Mouse (Mus musculus) layer of hippocampus, postnatal 25 days (tissue): ENCODE data around the gene Zfpm1. TPM values are rescaled to one million over a fixed set of nuclear protein-coding genes. Genes with fewer than 3 reads are reported as not detected.
"Not testable (repeated sequence)": the region's sequence is repeated elsewhere in the genome, so short reads cannot be mapped to it uniquely, and the experiment has no call there.

Experiments used
- DNase-seq, 2 experiments: peaks; one replicate each; pipeline ENCODE4 v3.0.0; 2022; ENCODE audit warnings: mixed read lengths in 2 of 2, low spot score in 1 of 2; ENCODE audit errors: extremely low spot score in 1 of 2
- total RNA-seq, 2 experiments: library from RNA; stranded (reverse); gene quantifications; 2 replicates each; pipeline ENCODE4 v1.2.3; 2021

Zfpm1 gene
- total RNA-seq, 2 experiments from 2014 or later, result 37.8 to 43.4 TPM

GRCm38 (mm10) chr8:122321455-122321921 lies 39.5 kb downstream of the Zfpm1 start:
- DNase-seq, result no peak

- no peak for DNase-seq
Measured at GRCm38 (mm10) chr8:122322126-122322525, 40.2 kb downstream of the Zfpm1 start.

GRCm38 (mm10) chr8:122322792-122323191 lies 40.9 kb downstream of the Zfpm1 start:
- no peak for DNase-seq

GRCm38 (mm10) chr8:122323951-122324402 lies 42.0 kb downstream of the Zfpm1 start:
- DNase-seq, result not testable (repeated sequence)

- no peak for DNase-seq
Measured at GRCm38 (mm10) chr8:122325196-122325595, 43.3 kb downstream of the Zfpm1 start.

GRCm38 (mm10) chr8:122326114-122326542 lies 44.2 kb downstream of the Zfpm1 start:
- DNase-seq, result no peak

GRCm38 (mm10) chr8:122329072-122329471 lies 47.1 kb downstream of the Zfpm1 start:
- DNase-seq, result no peak

- DNase-seq, result no peak
Measured at GRCm38 (mm10) chr8:122329553-122330239, 47.8 kb downstream of the Zfpm1 start.

GRCm38 (mm10) chr8:122330446-122331133 lies 48.6 kb downstream of the Zfpm1 start:
- no peak for DNase-seq

- DNase-seq, result no peak
Measured at GRCm38 (mm10) chr8:122331134-122331523, 49.2 kb downstream of the Zfpm1 start.

- peak; percentile 85 to 93 for DNase-seq
Measured at GRCm38 (mm10) chr8:122332753-122333506, 51.0 kb downstream of the Zfpm1 start.

- no peak for DNase-seq
Measured at GRCm38 (mm10) chr8:122333531-122333930, 51.6 kb downstream of the Zfpm1 start.

GRCm38 (mm10) chr8:122334791-122335490 lies 53.0 kb downstream of the Zfpm1 start:
- no peak for DNase-seq

- DNase-seq, result peak in 1 of 2 experiments; percentile 34
Measured at GRCm38 (mm10) chr8:122335638-122336250, 53.8 kb downstream of the Zfpm1 start.

- peak; percentile 52 to 54 for DNase-seq
Measured at GRCm38 (mm10) chr8:122336251-122336910, 54.4 kb downstream of the Zfpm1 start.

- no peak for DNase-seq
Measured at GRCm38 (mm10) chr8:122338852-122339251, 56.9 kb downstream of the Zfpm1 start.

- no peak for DNase-seq
Measured at GRCm38 (mm10) chr8:122340761-122341160, 58.8 kb downstream of the Zfpm1 start.

- no peak for DNase-seq
Measured at GRCm38 (mm10) chr8:122341790-122342189, 59.8 kb downstream of the Zfpm1 start.

- DNase-seq, result no peak
Measured at GRCm38 (mm10) chr8:122342362-122342761, 60.4 kb downstream of the Zfpm1 start.
